Mouse (Mus musculus): Measurements from ENCODE around the gene Ick. TPM values are rescaled to one million over a fixed set of nuclear protein-coding genes. Genes with fewer than 3 reads are reported as not detected.

The Ick gene
- total and polyA plus RNA-seq, 2 experiments from 2014 or later, result 35.2 to 36.7 TPM

DNA sequence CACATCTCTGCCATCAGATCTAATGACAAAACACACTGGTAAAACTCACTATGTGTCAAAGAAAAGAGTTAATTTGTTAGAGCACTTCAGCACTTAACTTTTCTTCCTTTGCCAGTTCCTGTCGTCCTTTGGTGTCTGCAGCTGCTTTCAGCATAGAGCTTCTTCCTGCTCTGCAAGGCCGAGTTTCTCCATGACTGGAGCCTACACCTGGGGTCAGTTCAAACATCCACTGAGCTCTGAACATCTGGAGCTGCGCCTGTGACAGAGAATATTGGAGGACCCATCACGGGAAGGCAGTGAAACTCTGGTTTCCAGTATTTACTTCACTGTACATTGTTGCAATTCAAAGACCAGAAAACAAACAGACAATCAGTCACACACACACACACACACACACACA, 7.6 kb upstream of the Ick start:
- 81% methylated on average over 4 of the region's 4 CpGs for WGBS
- H3K4me1 ChIP-seq (ENCODE audit: insufficient read depth, low read length), result peaks cover 1% of the 10 kb centered on the region; the same call in 1 of the 2 replicates
- H3K9me3 ChIP-seq (ENCODE audit: low read length), result no peaks in the 10 kb centered on the region
- H3K27ac ChIP-seq, result no peak overlapping the region
- H3K4me3 ChIP-seq (ENCODE audit: low read length), result no peak overlapping the region
- TF ChIP-seq CTCF (IDR thresholded peaks at IDR 0.05; ENCODE audit: low read depth), result no peak
- DNase-seq (ENCODE audit: low spot score) (no peak), ATAC-seq (no peak)
- H3K4me2 ChIP-seq (ENCODE audit: low read depth, low read length), result no peak overlapping the region
- peaks cover 42% of the 10 kb centered on the region for H3K36me3 ChIP-seq (ENCODE audit: insufficient read depth, low read length)
- no peaks in the 10 kb centered on the region for H3K27me3 ChIP-seq (ENCODE audit: insufficient read depth, low read length)
- H3K9ac ChIP-seq (replicated peaks; ENCODE audit: low read length), result no peak overlapping the region

GRCm38 (mm10) chr9:78103965-78104560, 4.9 kb upstream of the Ick start:
- Histone ChIP-seq H3K27me3 (ENCODE audit: insufficient read depth, low read length) (no peaks in the 10 kb centered on the region), H3K36me3 (ENCODE audit: insufficient read depth, low read length) (peaks cover 19% of the 10 kb centered on the region; the same call in 1 of the 2 replicates), H3K9me3 (ENCODE audit: low read length) (no peaks in the 10 kb centered on the region), H3K4me2 (ENCODE audit: low read depth, low read length) (no peak overlapping the region), H3K4me3 (ENCODE audit: low read length) (no peak overlapping the region), H3K9ac (replicated peaks; ENCODE audit: low read length) (no peak overlapping the region), H3K27ac (no peak overlapping the region), H3K4me1 (ENCODE audit: insufficient read depth, low read length) (peaks cover 5% of the 10 kb centered on the region; the same call in 1 of the 2 replicates)
- no peak for DNase-seq (ENCODE audit: low spot score)
- WGBS, result 89% methylated on average over 8 of the region's 8 CpGs
- no peak for ATAC-seq
- no peak for TF ChIP-seq CTCF (IDR thresholded peaks at IDR 0.05; ENCODE audit: low read depth)

DNA sequence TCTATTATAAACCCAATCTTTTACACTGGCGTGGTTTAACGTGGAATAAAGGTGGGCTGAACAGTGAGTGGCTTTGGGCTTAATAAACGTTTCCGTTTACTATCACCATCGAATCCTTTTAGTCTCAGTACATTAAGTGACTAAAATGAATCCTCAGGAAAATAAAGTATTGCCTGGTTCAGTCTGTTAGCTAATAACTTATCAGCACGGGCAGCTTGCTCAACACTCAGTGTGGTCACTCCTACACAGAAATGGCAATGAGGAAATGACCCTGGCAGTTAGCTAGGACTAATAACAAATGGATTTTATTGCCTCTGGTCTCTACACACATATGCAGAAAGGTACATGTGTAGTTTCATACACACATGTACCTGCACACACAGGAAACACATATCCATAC, 4.0 kb upstream of the Ick start:
- TF ChIP-seq CTCF (IDR thresholded peaks at IDR 0.05; ENCODE audit: low read depth), result no peak
- Histone ChIP-seq H3K4me2 (ENCODE audit: low read depth, low read length) (no peak overlapping the region), H3K9ac (replicated peaks; ENCODE audit: low read length) (no peak overlapping the region), H3K4me1 (ENCODE audit: insufficient read depth, low read length) (peaks cover 5% of the 10 kb centered on the region; the same call in 1 of the 2 replicates), H3K27ac (no peak overlapping the region), H3K9me3 (ENCODE audit: low read length) (no peaks in the 10 kb centered on the region), H3K4me3 (ENCODE audit: low read length) (no peak overlapping the region), H3K36me3 (ENCODE audit: insufficient read depth, low read length) (peaks cover 11% of the 10 kb centered on the region; the same call in 1 of the 2 replicates), H3K27me3 (ENCODE audit: insufficient read depth, low read length) (no peaks in the 10 kb centered on the region)
- WGBS, result 91% methylated on average over 6 of the region's 6 CpGs
- no peak for DNase-seq (ENCODE audit: low spot score)
- ATAC-seq, result no peak

- H3K4me1 ChIP-seq (ENCODE audit: insufficient read depth, low read length), result peaks cover 5% of the 10 kb centered on the region; the same call in 1 of the 2 replicates
- no peaks in the 10 kb centered on the region for H3K9me3 ChIP-seq (ENCODE audit: low read length)
- peaks cover 6% of the 10 kb centered on the region; the same call in 1 of the 2 replicates for H3K36me3 ChIP-seq (ENCODE audit: insufficient read depth, low read length)
- no peak for TF ChIP-seq CTCF (IDR thresholded peaks at IDR 0.05; ENCODE audit: low read depth)
- H3K27ac ChIP-seq, result no peak overlapping the region
- no peak overlapping the region for H3K4me2 ChIP-seq (ENCODE audit: low read depth, low read length)
- WGBS, result 87% methylated on average over 6 of the region's 6 CpGs
- DNase-seq (ENCODE audit: low spot score), result no peak
- no peak for ATAC-seq
- H3K27me3 ChIP-seq (ENCODE audit: insufficient read depth, low read length), result no peaks in the 10 kb centered on the region
- no peak overlapping the region for H3K4me3 ChIP-seq (ENCODE audit: low read length)
- no peak overlapping the region for H3K9ac ChIP-seq (replicated peaks; ENCODE audit: low read length)
These were observed 3.5 kb upstream of the Ick start for GRCm38 (mm10) chr9:78105501-78105932.

GRCm38 (mm10) chr9:78106821-78107220, 2.2 kb upstream of the Ick start:
- no peak overlapping the region for H3K4me3 ChIP-seq (ENCODE audit: low read length)
- TF ChIP-seq CTCF (IDR thresholded peaks at IDR 0.05; ENCODE audit: low read depth), result no peak

DNA sequence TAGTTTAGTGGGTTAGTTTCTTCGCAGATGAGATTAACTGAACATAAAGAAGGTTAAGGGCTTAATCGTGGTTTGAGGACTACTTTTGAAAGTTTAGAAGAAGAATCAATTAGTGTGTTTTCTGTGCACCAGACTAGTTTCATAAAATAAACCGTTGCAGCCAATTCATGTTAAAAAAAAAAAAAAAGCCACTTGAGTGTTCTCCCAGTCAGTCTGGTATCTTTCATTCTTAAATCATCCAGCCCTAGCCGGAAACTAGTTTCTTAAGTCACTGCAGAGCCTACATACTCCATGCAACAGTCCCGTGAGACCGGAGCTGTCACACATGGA, 1.4 kb upstream of the Ick start:
- H3K27ac ChIP-seq, result peak overlapping the region; percentile 97; the same call in 1 of the 2 replicates
- TF ChIP-seq CTCF (IDR thresholded peaks at IDR 0.05; ENCODE audit: low read depth), result no peak
- H3K9me3 ChIP-seq (ENCODE audit: low read length), result no peaks in the 10 kb centered on the region
- H3K9ac ChIP-seq (replicated peaks; ENCODE audit: low read length), result peak overlapping the region; percentile 89
- no peak for ATAC-seq
- peak overlapping the region; percentile 94 for H3K4me3 ChIP-seq (ENCODE audit: low read length)
- peaks cover 5% of the 10 kb centered on the region; the same call in 1 of the 2 replicates for H3K4me1 ChIP-seq (ENCODE audit: insufficient read depth, low read length)
- no peak for DNase-seq (ENCODE audit: low spot score)
- WGBS, result 20% methylated on average over 6 of the region's 6 CpGs
- no peaks in the 10 kb centered on the region for H3K27me3 ChIP-seq (ENCODE audit: insufficient read depth, low read length)
- peak overlapping the region; percentile 80 for H3K4me2 ChIP-seq (ENCODE audit: low read depth, low read length)
- no peaks in the 10 kb centered on the region; the same call in 1 of the 2 replicates for H3K36me3 ChIP-seq (ENCODE audit: insufficient read depth, low read length)

More at GRCm38 (mm10) chr9:78106821-78107220, 2.2 kb upstream of the Ick start:
- no peaks in the 10 kb centered on the region; the same call in 1 of the 2 replicates for H3K36me3 ChIP-seq (ENCODE audit: insufficient read depth, low read length)
- no peaks in the 10 kb centered on the region for H3K27me3 ChIP-seq (ENCODE audit: insufficient read depth, low read length)
- no peak for ATAC-seq
- no peak for DNase-seq (ENCODE audit: low spot score)
- H3K9me3 ChIP-seq (ENCODE audit: low read length), result no peaks in the 10 kb centered on the region
- no peak overlapping the region for H3K27ac ChIP-seq
- peaks cover 5% of the 10 kb centered on the region; the same call in 1 of the 2 replicates for H3K4me1 ChIP-seq (ENCODE audit: insufficient read depth, low read length)
- H3K9ac ChIP-seq (replicated peaks; ENCODE audit: low read length), result no peak overlapping the region
- 77% methylated on average over 4 of the region's 4 CpGs for WGBS
- peak overlapping the region; percentile 80; the same call in 1 of the 2 replicates for H3K4me2 ChIP-seq (ENCODE audit: low read depth, low read length)

Data from hindbrain, postnatal 0 days (tissue).